Mouse (Mus musculus) gastrocnemius, adult 8-10 months (tissue): ENCODE measurements around the gene Cbln1. TPM values are rescaled to one million over a fixed set of nuclear protein-coding genes. Genes with fewer than 3 reads are reported as not detected.

Source experiments
- DNase-seq, 2 experiments: peaks; one replicate each; pipeline ENCODE4 v3.0.0; 2022; ENCODE audit warnings: low spot score in 2 of 2
- total RNA-seq, 4 experiments: library from RNA; stranded (reverse); gene quantifications; 2 replicates each; pipeline ENCODE4 v1.2.4; 2022

The Cbln1 gene
- total RNA-seq: not detected

- DNase-seq: peak; percentile 44 to 73
Observed at GRCm38 (mm10) chr8:87472271-87473236, at the start of gene Cbln1. TSS of gene Cbln1 (minus strand) at chr8:87472609.

- no peak for DNase-seq
Observed at GRCm38 (mm10) chr8:87517132-87517531, 44.7 kb upstream of the Cbln1 start.

- no peak for DNase-seq
Observed at GRCm38 (mm10) chr8:87513796-87514195, 41.4 kb upstream of the Cbln1 start.

GRCm38 (mm10) chr8:87513350-87513749 is 40.9 kb upstream of the Cbln1 start:
- no peak for DNase-seq

- DNase-seq: no peak
Observed at GRCm38 (mm10) chr8:87512636-87513035, 40.2 kb upstream of the Cbln1 start.

- DNase-seq: no peak
Observed at GRCm38 (mm10) chr8:87507046-87507445, 34.6 kb upstream of the Cbln1 start.

- DNase-seq: no peak
Observed at GRCm38 (mm10) chr8:87504441-87504840, 32.0 kb upstream of the Cbln1 start.

- no peak for DNase-seq
Observed at GRCm38 (mm10) chr8:87502684-87503083, 30.3 kb upstream of the Cbln1 start.

- no peak for DNase-seq
Observed at GRCm38 (mm10) chr8:87497641-87498040, 25.2 kb upstream of the Cbln1 start.

GRCm38 (mm10) chr8:87496511-87496910 is 24.1 kb upstream of the Cbln1 start:
- no peak for DNase-seq

- no peak for DNase-seq
Observed at GRCm38 (mm10) chr8:87494862-87495261, 22.5 kb upstream of the Cbln1 start.

- DNase-seq: no peak
Observed at GRCm38 (mm10) chr8:87489841-87490415, 17.5 kb upstream of the Cbln1 start.

- no peak for DNase-seq
Observed at GRCm38 (mm10) chr8:87481396-87481795, 9.0 kb upstream of the Cbln1 start.

GRCm38 (mm10) chr8:87478221-87478620 is 5.8 kb upstream of the Cbln1 start:
- no peak for DNase-seq

GRCm38 (mm10) chr8:87477102-87477645 is 4.8 kb upstream of the Cbln1 start:
- DNase-seq: no peak

GRCm38 (mm10) chr8:87475551-87475950 is 3.1 kb upstream of the Cbln1 start:
- DNase-seq: no peak

GRCm38 (mm10) chr8:87474379-87474778 is 2.0 kb upstream of the Cbln1 start:
- DNase-seq: no peak

- no peak for DNase-seq
Observed at GRCm38 (mm10) chr8:87473940-87474339, 1.5 kb upstream of the Cbln1 start.

GRCm38 (mm10) chr8:87473314-87473713 is 905 bp upstream of the Cbln1 start:
- no peak for DNase-seq

- DNase-seq: no peak
Observed at GRCm38 (mm10) chr8:87471603-87472270, 672 bp downstream of the Cbln1 start.

GRCm38 (mm10) chr8:87470834-87471602 is 1.4 kb downstream of the Cbln1 start:
- no peak for DNase-seq
